Mouse (Mus musculus) heart, adult 18-20 months (tissue): ENCODE results near the gene Tfpt. TPM values are rescaled to one million over a fixed set of nuclear protein-coding genes. Genes with fewer than 3 reads are reported as not detected.

Experiments used
- DNase-seq, 2 experiments: peaks; one replicate each; pipeline ENCODE4 v3.0.0; 2021 to 2022; ENCODE audit warnings: mixed read lengths in 1 of 2
- long read RNA-seq, 2 experiments: library from polyadenylated mRNA; stranded (forward); transcript quantifications; one replicate each; pipeline ENCODE4 v2.0.0; 2021
- total RNA-seq, 2 experiments: library from RNA; stranded (reverse); gene quantifications; 2 replicates each; pipeline ENCODE4 v1.2.3; 2021

Gene Tfpt
- 10 to 100 TPM; 18.2 to 18.9 TPM for total RNA-seq
- long read RNA-seq, experiment 1, partial matches to known transcripts: 3 of 10 reads
- long read RNA-seq, experiment 1, other reads (novel, unspliced or antisense): 2 of 10 reads
- long read RNA-seq, experiment 2, transcript Tfpt-202 (6 exons, 1,166 nt): major isoform, 5 of 8 reads
- long read RNA-seq, experiment 2, partial matches to known transcripts: 1 of 8 reads
- long read RNA-seq, experiment 2, other reads (novel, unspliced or antisense): 0 of 8 reads

DNA sequence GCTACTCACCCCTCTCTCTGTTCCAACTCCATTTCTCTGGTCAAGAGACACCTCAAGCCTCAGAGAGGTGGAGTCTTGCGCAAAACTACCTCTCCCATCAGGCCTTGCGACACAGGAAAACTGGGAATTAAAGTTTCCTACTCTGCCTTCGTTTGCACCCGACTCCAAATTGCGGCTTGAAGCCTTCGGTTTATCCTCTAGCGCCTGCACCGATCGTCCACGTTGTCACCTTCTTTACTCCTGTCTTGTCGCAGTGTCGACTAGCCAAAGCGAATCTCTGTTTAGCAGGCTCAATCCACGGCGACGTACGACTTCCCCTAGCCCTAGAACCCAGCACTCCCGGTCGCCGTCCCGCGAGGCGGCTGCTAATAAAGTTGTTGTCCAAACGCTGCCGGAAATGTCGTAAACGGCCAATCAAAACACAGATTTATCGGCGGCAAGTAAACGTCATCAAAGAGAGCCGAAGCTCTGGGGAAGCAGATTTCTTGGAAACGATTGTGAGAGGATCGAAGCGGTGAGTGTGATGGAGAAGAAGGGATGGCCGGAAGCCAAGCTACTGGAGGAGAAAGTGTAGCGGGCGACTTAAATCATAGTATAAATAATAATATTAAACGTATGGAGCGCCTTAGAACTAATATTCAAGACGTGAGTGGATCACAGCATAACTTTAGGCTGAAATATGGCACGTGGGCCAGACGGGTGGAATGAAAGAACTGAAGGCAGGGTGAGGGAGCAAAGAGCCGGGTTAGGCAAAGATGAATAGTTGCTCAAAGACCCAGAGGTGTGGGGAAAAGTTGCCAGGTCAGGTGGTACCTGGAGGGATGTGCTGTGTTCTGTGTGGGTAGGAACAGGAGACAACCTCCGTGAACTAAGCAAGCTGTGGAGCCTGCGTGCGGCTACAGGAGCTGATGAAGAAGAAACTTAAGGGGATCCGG, at the start of gene Tfpt, which contains the start of gene Prpf31:
Tfpt (minus strand) TSS at position 387 of the 935 bp plus-strand sequence.
Prpf31 (plus strand) TSS at position 443 of the 935 bp plus-strand sequence.
- DNase-seq: peak; percentile 95 to 98

DNA sequence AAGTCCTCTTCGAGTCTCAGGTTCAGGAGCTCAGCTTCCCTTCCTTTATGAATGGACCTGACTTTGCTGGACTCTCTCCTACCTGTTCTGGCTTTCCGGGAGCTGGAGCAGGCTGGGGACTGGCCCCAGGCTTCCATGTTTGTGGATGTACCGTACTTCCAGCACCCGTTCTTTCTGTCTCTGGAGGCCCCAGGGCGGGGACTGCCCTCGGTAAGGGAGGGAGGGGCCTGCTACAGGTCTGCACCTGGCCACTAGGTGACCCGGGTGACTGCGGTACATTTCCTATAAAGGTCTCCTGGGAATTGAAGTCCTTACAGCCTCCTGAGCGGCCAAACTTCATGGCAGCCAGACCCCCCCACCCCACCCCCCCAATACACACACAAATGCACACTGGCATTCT, 47.6 kb upstream of the Tfpt start, which contains the start of gene Tmc4:
Tmc4 (minus strand) TSS at position 212 of the 400 bp plus-strand sequence.
- DNase-seq: no peak

DNA sequence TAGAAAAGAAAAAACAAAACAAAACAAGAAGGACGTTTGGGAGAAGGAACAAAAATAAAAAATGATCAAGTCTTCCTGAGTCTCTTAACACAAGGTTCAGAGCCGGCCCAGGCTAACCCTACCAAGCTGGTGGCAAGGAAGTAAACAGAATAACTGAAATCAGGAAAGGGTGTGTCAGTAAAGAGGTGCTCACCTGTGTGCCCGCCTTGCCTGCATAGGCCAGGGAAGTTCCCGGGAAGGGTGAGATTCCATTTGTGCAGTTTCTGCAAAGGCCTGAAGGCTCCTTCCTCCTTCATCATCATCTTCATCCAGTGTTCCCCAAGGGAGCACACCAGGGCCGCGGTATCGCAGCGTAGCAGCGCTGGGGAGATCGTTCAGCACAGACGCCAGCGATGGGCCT, 46.6 kb upstream of the Tfpt start:
- DNase-seq: no peak

DNA sequence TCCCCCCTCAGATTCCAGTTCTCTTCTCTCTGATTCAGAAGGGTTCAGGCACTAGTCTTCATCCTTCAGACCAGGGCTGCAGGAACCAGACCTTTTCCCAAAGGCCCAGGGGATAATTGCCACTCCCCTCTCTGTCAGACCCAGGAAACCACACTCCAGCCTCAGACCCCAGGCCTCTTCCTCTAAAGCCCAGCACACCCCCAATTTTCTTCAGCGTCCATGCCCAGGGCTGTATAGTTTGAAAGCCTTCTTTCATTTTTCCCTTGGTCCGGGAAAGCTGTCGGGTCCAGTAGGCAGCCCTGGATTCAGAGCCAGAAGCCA, 45.5 kb upstream of the Tfpt start:
- no peak for DNase-seq

DNA sequence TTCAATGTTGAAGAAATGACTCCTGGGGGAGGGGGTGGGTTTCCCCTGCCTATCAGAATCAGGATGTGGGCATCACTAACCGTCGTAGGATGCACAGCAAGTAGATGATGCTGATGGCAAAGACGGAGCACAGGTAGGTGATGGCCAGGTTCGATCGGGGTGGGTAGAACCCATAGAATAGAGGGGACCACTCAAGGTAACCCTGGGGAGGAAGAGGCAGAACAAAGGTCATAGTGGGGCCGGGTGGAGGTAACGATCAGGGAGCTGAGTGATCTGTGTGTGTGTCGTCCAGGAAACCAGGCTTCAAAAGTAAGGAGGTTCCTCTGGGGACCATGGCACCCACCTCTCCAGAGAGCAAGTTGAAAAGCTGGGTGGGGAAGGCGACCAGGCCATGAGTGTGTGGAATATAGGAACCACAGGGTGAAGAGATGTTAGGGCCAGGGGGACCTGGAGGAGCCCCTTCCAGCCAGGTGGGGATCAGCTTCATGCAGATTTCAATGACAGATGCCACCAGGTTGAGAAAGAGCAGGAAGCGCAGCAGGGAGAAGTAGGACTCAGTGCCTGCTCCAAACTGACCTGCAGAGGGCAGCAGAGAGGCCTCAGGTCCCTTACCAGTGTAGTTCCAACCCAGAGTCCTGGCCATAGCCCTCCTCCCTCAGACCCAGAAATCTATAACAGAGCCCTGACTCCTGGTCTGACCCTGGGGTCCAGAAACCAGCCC, 44.9 kb upstream of the Tfpt start:
- peak; percentile 79 to 92 for DNase-seq

DNA sequence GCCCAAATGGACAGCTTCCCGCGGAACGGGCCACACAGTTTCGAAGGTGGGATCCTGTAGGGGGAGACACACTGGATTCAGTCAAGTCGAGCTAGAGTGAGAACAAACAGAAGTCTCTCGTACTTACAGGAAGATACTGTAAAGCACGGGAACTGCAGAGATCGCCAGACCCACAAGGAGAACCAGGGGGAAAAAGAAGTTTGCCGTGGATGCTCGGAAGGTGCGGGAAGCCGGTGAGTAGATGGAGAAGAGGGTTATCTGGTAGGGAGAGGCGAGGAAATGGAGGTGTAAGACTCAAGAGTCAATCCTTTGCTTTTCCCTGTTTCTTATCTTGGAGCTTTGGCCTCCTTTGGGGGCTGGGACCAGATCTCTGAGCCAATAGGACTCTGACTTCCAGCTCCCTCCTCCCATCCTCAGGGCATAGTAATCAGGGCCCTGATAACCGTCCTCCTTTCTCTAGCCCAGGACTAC, 37.2 kb upstream of the Tfpt start:
- peak in 1 of 2 experiments; percentile 27 for DNase-seq

DNA sequence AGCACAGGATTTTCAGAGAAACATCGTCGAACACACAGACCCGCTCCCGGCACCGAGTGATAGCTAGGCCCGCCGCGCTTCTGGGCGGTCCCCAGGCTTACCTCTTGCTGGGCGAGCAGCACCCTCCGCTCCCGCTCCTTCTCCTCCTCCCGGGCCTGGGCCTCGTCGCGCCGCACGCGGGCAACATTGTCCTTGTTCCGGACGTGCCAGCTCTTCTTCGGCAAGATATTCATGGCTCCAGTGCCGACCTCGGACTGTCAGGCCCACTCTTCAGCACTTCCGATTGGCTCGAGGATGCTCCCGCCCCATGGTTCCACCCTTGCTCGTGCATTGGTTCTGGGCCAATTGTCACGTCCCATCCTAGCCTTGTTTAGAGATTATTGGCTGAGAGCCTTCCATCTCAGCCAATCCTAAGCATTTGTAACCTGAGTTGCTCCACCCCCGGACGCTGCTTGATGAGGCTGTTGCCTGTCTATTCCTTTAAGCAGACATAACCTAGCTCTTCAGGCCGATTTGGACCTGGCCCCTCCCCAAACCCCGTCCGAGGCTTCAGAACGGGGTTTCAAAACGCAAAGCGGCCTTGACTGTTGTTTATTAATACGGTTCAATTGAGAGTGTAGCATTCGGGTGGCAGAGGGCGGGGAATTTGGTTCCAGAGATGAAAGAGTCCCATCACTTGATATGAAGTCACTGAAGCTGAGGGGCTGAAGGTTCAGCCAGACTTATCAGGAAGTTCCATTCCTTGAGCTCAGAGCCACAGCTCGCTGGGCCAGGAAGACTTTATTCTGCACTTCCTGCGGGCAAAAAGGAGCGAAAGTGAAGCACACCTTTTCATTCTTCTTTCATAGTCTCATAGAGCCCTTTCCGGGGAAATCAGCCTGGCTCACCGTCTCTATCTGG, 35.7 kb upstream of the Tfpt start, which contains the start of gene Leng1:
Leng1 (minus strand) TSS at position 626 of the 900 bp plus-strand sequence.
- DNase-seq: peak; percentile 98 to 99

DNA sequence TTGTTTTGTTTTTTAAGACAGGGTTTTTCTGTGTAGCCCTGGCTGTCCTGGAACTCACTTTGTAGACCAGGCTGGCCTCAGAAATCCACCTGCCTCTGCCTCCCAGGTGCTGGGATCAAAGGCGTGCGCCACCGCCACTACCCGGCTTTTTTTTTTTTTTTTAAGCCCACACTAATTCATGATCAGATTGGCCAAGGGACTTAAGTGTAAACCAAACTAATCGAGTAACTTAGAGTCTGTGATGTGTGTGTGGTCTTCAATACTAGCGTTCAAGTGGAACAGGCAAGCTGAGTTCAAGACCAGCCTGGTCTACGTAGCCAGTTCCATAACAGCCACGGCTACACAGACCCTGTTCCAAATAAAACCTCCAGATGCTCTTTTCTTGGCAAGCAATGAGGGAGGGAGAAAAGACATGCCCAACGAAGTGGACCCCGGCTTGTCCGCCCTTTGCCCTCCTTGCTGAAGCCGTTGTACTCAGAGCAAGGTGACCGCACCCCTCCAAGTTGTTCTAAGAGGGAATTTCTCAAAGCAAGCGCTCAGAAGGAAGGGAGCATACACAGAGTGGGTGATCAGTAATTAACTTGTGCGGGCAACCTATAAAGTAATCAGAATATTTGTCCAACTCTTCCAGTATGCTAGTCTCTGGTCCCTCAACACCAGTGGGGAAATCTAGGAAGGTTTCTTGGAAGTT, 34.9 kb upstream of the Tfpt start:
- no peak for DNase-seq

DNA sequence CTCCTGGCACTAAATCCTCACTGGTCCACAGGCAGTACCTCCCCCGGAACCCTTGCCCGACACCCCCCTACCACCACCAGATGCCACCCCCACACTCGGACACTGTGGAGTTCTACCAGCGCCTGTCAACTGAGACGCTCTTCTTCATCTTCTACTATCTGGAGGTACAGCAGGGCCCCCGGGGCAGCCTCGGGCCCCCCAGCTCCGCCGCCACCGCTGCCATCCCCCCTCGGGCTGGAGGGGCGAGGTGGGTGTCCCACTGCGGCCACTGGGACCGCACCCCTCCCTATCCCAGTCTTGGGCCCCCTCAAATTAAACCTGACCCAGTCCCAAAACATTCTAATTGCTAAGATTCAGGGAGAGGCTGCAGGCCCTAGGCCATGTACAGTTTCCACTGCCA, 28.8 kb upstream of the Tfpt start:
- no peak for DNase-seq

DNA sequence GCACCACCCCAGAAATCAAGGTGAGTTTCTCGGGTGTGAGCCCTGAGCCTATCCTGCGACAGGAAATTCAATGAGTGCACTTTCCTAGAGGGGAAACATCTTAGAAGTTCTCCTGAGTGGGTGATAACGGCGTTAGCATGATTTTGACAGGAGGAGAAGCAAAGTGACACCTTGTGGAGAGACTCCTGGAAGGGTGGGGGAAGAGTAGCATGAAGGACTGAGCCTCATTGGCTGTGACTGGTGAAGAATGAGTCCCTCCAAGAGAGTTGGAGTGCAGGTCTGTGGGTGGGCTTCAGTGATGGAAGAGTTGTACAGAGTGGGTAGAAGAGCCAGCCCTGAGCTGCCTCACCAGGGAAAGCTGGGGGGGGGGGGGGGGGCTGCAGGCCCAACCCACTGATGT, 27.2 kb upstream of the Tfpt start:
- DNase-seq: no peak

DNA sequence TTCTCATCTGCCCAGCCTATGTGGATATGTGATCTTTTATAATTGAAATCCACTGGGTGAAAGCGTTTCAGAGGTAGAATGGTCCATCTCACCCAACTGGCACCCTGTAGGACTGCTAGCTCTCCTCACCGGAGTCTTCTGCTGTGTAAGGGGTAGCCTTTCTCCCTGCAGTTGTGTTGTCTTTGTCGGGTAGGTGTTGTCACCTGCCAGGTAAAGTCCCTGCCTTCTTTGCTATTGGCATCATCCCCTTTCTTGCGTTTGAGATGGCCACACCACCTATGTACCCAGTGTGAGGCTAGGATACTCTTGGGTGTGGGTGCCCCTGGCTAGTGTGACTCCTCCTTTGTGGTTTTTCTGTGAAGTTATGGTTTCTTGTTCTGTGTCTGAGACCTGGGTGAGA, 16.9 kb upstream of the Tfpt start:
- DNase-seq: no peak

DNA sequence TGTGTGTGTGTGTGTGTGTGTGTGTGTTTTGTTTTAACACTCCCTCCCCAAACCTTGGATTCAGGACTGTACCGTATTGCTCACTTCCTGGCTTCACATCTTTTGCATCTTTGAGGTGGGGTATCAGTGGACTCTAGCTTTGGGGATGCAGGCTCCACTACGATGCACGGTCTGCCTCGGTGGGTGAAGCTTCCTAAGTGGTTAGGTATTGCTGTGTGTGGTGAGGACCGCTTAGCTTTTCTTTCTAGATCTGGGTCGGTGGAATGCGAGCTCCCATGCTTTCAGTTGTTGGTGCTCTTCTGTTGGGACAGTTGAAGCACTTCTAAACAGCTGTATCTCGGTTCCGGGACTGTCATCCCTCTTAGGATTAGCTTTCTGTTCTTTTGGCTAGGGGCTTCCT, 16.5 kb upstream of the Tfpt start:
- no peak for DNase-seq

DNA sequence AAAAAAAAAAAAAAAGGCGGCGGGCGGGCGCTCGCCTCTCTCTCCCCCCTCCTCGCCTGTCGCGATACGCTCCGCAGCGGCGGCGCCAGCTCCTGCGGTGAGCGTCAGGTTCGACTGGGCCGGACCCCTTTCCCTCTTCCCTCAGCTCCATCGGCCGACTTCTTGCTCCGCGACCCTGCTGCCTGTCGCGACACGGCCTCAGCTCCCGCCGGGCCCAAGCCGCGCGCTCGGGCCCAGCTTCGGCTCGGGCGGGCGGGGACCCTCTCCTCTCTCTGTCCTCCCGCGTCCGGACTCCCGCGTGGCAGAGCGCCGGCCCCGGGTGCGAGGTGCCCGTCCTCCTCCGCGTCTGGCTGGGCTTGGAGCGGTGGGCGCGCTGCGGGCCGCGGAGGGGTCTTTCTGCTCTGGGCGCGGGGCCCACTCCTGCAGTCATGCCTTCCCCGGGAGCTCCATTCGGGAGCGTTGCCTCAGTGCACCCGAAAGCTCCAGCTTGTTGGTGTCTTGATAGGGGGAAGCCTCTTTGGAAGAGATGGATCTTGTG, 15.8 kb upstream of the Tfpt start:
- peak in 1 of 2 experiments; percentile 45 for DNase-seq

DNA sequence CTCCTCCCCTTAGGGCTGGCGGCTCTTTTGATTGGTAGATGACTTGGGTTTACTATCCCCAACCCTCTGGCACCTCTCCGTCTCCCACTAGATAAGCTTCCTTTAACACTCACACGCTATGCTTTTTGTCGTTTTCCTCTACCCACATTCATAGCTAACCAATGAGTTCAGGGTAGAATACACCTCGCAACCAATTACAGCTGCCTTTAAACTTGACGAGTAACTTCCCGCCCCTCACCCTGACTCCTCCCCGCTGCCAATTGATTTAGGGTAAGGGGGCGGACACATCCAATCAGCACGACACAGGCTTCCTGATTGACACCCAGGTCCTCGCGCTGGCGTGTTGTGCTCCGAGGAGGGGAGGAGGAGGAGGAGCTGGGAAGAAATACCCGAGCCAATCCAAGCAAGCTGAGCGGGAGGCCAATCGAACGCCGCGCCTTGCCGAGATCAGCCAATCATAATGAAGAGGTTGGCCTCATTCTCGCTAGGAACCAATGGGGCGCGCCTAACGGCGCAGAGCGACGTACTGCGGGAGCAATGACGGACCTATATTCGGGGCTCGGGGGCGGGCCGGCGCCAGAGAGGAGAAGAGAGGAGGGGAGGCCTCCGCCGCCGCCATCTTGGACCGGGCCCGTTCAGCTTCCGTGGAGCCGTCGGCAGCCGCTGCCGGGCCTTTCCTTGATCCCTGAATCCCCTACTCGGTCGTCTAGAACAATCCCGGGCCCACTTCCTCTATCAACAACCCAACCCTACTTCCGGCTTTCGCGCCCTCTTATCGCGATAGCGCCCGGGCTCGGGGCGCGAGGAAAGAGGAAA, 15.2 kb upstream of the Tfpt start, which contains the start of gene Cnot3:
Cnot3 (plus strand) TSS at position 597 of the 816 bp plus-strand sequence.
- peak; percentile 98 to 100 for DNase-seq

DNA sequence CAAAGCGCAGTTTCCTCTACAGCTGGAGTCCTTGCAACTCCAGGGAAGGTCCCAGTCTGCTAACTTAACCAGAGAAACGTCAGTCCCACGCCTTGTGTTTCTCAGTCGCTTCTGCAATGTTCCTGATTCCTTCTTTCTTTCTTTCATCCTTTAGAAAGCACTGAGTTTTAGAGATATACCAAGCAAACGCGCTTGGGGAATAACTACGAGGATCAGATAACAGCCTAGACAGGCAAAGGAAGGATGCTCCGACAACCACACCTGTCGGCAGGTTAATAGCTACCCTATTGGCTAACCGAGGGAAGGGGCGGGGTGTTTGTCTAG, 14.6 kb upstream of the Tfpt start:
- DNase-seq: no peak

DNA sequence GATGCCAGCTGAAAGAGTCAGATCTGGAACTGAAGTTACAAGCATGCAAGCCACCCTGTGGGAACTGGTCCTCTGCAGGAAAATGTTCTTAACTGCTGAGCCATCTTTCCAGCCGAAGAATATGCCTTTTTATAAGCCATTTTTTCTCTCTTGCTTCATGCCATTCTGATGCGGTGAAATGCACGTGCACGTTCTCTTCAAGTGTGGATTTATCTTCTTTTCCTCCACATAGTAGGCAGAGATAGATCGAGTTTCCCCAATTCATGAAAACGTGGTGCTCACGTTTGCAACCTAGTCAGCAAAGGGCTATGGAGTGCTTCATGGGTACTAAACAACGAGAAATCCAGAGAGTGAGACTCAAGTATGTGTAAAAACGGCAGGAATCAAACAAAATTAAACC, 14.1 kb upstream of the Tfpt start:
- no peak for DNase-seq

DNA sequence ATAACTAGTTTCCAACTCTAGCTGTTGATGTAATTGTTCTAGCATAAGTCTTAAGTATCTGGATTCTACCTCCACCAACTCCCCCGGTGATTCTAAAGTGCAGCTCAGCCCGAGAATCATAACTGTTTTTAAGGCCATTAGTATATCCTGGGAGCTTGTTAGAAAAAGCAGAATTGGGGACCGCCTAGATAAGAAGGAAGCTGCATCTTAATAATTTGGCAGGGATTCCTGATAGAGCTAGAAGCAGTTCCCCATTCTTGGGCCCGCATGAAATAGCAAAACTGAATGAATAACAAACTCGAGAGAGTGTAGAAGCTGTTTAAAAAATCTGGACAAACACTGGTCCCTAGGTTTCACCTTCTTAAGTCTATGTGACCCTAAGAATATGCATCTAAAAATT, 13.7 kb upstream of the Tfpt start:
- DNase-seq: no peak

DNA sequence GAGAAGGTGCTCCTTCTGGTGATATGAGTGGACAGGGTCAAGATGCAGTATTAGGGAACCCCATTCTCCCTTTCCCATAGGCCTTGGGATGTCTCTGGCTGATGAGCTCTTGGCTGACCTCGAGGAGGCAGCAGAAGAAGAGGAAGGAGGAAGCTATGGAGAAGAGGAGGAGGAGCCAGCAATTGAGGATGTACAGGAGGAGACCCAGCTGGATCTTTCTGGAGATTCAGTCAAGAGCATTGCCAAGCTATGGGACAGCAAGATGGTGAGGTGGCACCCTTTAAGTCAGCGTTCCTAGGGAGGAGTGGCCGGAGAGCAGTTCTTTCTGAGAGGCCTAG, 718 bp upstream of the Tfpt start:
- no peak for DNase-seq

DNA sequence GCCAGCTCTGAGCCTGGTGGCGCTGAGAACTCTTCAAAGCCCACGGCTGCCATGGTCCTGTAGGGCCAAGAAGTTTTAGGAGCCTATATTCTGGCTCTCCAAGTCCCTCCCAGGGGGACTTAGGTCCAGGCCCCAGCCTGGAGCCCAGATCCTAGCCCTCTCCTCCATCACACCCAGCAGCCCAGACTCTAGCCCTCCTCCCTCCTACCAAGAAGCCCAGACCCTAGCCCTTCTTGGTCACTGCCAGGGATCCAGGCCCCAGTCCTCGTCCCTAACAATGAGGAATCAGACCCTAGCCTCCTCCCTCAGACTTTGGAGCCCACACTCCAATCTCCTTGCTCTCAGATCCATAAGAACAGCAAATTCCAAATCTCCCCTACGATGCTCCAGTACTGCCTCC, 699 bp downstream of the Tfpt start:
- DNase-seq: no peak
